In genomic region chr19:10116641-10117040, GRCm38 (mm10) we compare ENCODE assay signal across 26 mouse cellular contexts.
"Had no signal": no experiment of that assay in that cellular context is flagged by ENCODE, and none has a peak within 500 bp of the region (broad histone marks: within the 10 kb centered on the region; RNA-seq: fewer than 3 reads in every experiment).

No protein-coding gene starts in this region.

- H3K27me3 ChIP-seq: heart, embryonic 15.5 days; hindbrain, embryonic 13.5 days; hindbrain, embryonic 15.5 days; kidney, embryonic 15.5 days; limb, embryonic 12.5 days; liver, embryonic 13.5 days had no signal

- H3K27ac ChIP-seq: gastrocnemius, adult 2 months; heart, embryonic 13.5 days; heart, embryonic 15.5 days; hindbrain, embryonic 13.5 days; hindbrain, embryonic 15.5 days; hindbrain, postnatal 0 days; kidney, embryonic 15.5 days; kidney, postnatal 0 days; limb, embryonic 10.5 days; limb, embryonic 12.5 days; liver, embryonic 13.5 days had no signal

- H3K36me3 ChIP-seq: heart, embryonic 13.5 days; heart, embryonic 15.5 days; hindbrain, embryonic 13.5 days; hindbrain, embryonic 15.5 days; kidney, embryonic 15.5 days; limb, embryonic 10.5 days; limb, embryonic 12.5 days; liver, embryonic 13.5 days had no signal

- DNase-seq: gastrocnemius, adult 2 months; gastrocnemius, postnatal 14 days; gastrocnemius, postnatal 36 days; heart, adult 18-20 months; heart, postnatal 14 days; heart, postnatal 36 days; kidney, adult 11 months; kidney, adult 2 months; kidney, adult 9 months; kidney, postnatal 14 days; kidney, postnatal 36 days; layer of hippocampus, adult 9-11 months; layer of hippocampus, postnatal 36 days; liver; liver, embryonic 13.5 days had no signal

- H3K4me3 ChIP-seq: gastrocnemius, adult 2 months; heart, embryonic 13.5 days; heart, embryonic 15.5 days; hindbrain, embryonic 13.5 days; hindbrain, embryonic 15.5 days; kidney, embryonic 15.5 days; limb, embryonic 10.5 days; limb, embryonic 12.5 days; liver, embryonic 13.5 days had no signal

- H3K9me3 ChIP-seq: heart, embryonic 13.5 days; heart, embryonic 15.5 days; hindbrain, embryonic 13.5 days; hindbrain, embryonic 15.5 days; kidney, embryonic 15.5 days; limb, embryonic 10.5 days; limb, embryonic 12.5 days; liver, embryonic 13.5 days had no signal

- H3K4me1 ChIP-seq: heart, embryonic 13.5 days; heart, embryonic 15.5 days; hindbrain, embryonic 13.5 days; hindbrain, embryonic 15.5 days; kidney, embryonic 15.5 days; limb, embryonic 12.5 days; liver, embryonic 13.5 days had no signal

- H3K9ac ChIP-seq: heart, embryonic 13.5 days; heart, embryonic 15.5 days; hindbrain, embryonic 13.5 days; hindbrain, embryonic 15.5 days; kidney, embryonic 15.5 days; limb, embryonic 12.5 days; liver, embryonic 13.5 days had no signal

- H3K4me2 ChIP-seq: heart, embryonic 11.5 days; heart, embryonic 13.5 days; heart, embryonic 15.5 days; hindbrain, embryonic 13.5 days; hindbrain, embryonic 15.5 days; kidney, embryonic 15.5 days; limb, embryonic 12.5 days; liver, embryonic 11.5 days; liver, embryonic 13.5 days had no signal

- ATAC-seq: hindbrain, postnatal 0 days had no signal
